ENCODE assay signal across 25 mouse cellular contexts in genomic region chr15:84113873-84114272, GRCm38 (mm10). TPM values are rescaled to one million over a fixed set of nuclear protein-coding genes. Genes with fewer than 3 reads are reported as not detected.
"Had no signal": no experiment of that assay in that cellular context is flagged by ENCODE, and none has a peak within 500 bp of the region (broad histone marks: within the 10 kb centered on the region; RNA-seq: fewer than 3 reads in every experiment).

No protein-coding gene starts in this region.

- H3K9ac ChIP-seq: liver, embryonic 14.5 days; lung, embryonic 15.5 days; midbrain, embryonic 12.5 days; neural tube, embryonic 12.5 days; stomach, embryonic 15.5 days had no signal

- DNase-seq: lung, adult 2 months; lung, postnatal 14 days; lung, postnatal 36 days; midbrain, embryonic 14.5 days; right cerebral cortex, postnatal 14 days; thymus, adult 2 months; thymus, postnatal 25 days; thymus, postnatal 4 days had no signal

- H3K4me2 ChIP-seq: lung, embryonic 15.5 days; midbrain, embryonic 12.5 days; neural tube, embryonic 12.5 days; stomach, embryonic 15.5 days had no signal

- H3K36me3 ChIP-seq: lung, embryonic 15.5 days; midbrain, embryonic 12.5 days; neural tube, embryonic 12.5 days; stomach, embryonic 15.5 days had no signal

- H3K4me1 ChIP-seq: lung, embryonic 15.5 days; neural tube, embryonic 12.5 days; stomach, embryonic 15.5 days had no signal

- H3K27me3 ChIP-seq: lung, embryonic 15.5 days; neural tube, embryonic 12.5 days; stomach, embryonic 15.5 days had no signal

- H3K9me3 ChIP-seq: lung, embryonic 15.5 days; midbrain, embryonic 12.5 days; neural tube, embryonic 12.5 days; stomach, embryonic 15.5 days had no signal

- ATAC-seq: lung, postnatal 0 days had no signal

- H3K4me3 ChIP-seq: lung, embryonic 15.5 days; megakaryocyte, embryonic 14.5 days; midbrain, embryonic 12.5 days; neural tube, embryonic 12.5 days; stomach, embryonic 15.5 days had no signal

- H3K27ac ChIP-seq: liver, embryonic 14.5 days; lung, embryonic 15.5 days; macrophage; midbrain, embryonic 12.5 days; neural tube, embryonic 12.5 days; stomach, embryonic 15.5 days; stomach, postnatal 0 days had no signal

RNA-seq across cellular contexts. Expression of gene Sult4a1, which starts 8.3 kb away (rescaled TPM):
- total RNA-seq: megakaryocyte progenitor cell, adult 5-6 weeks; neutrophil, adult 5-6 weeks had no signal
- polyA plus RNA-seq: macrophage had no signal

RNA-seq across cellular contexts. Expression of gene Pnpla5, which starts 9.1 kb away (rescaled TPM):
- total RNA-seq: megakaryocyte progenitor cell, adult 5-6 weeks; midbrain, postnatal 0 days; monocyte, adult 5-6 weeks; neutrophil, adult 5-6 weeks had no signal
- polyA plus RNA-seq: lung, embryonic 15.5 days; lung, postnatal 0 days; macrophage; midbrain, embryonic 12.5 days; midbrain, embryonic 14.5 days; midbrain, postnatal 0 days; neural tube, embryonic 12.5 days; neural tube, embryonic 14.5 days; spleen, adult 2 months; stomach, embryonic 15.5 days; stomach, postnatal 0 days; testis, adult 2 months; urinary bladder, adult 2 months had no signal

RNA-seq across cellular contexts. Expression of gene Efcab6, which starts 48.7 kb away (rescaled TPM):
- total RNA-seq: megakaryocyte progenitor cell, adult 5-6 weeks; neutrophil, adult 5-6 weeks had no signal
- polyA plus RNA-seq: liver, embryonic 14.5 days; macrophage; midbrain, embryonic 12.5 days; spleen, adult 2 months had no signal

RNA-seq across cellular contexts. Expression of gene Pnpla3, which starts 53.8 kb away (rescaled TPM):
- total RNA-seq: megakaryocyte progenitor cell, adult 5-6 weeks; monocyte, adult 5-6 weeks; neutrophil, adult 5-6 weeks had no signal
- polyA plus RNA-seq: macrophage had no signal
